Mouse (Mus musculus) brown adipose tissue, adult 24 weeks (tissue): ENCODE results near the gene Tescl. TPM values are rescaled to one million over a fixed set of nuclear protein-coding genes. Genes with fewer than 3 reads are reported as not detected.

Experiments used
- H3K27ac ChIP-seq: fragments of 200-500 bp; replicated peaks from 2 replicates; pipeline ENCODE4 v1.5.1; 2012; ENCODE audit warnings: low read depth, mild to moderate bottlenecking, low read length
- H3K4me1 ChIP-seq: fragments of 200-500 bp; 2 replicates; pipeline ENCODE4 v1.6.1; 2012; ENCODE audit warnings: low read length, mixed read lengths; ENCODE audit not compliant: control insufficient read depth, insufficient read depth, insufficient read length
- H3K4me3 ChIP-seq: fragments of 200-500 bp; 2 replicates; pipeline ENCODE4 v1.5.1; 2012; ENCODE audit warnings: low read depth, mild to moderate bottlenecking, low read length, moderate library complexity; ENCODE audit not compliant: insufficient read depth
- polyA plus RNA-seq: library from polyadenylated mRNA; stranded (reverse); fragments of >200 nt; gene quantifications from 2 replicates; pipeline ENCODE4 v1.2.4, GENCODE M21; 2012; ENCODE audit not compliant: missing spikeins, insufficient read depth, insufficient read length

The Tescl gene
- polyA plus RNA-seq, 1 experiment: not detected

DNA sequence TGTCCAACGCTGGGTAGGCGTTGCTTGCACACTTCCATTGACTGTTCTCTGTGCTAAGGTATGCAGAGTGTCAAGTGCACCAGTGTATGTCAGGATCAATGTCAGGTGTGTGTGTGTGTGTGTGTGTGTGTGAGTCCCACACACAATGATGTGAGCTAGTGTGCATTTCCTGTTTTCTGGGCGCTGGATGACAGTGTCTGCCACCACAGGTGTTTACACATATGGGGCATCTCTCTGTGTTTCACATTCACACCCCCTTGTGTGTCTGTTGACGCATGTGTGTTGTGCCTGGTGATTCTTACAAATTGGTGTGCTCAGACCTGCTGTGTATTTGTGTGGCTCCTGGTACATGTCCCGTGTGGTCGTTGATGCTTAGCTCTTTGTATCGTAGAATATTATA is 35.2 kb upstream of the Tescl start:
- H3K4me3 ChIP-seq: no peak overlapping the region
- H3K4me1 ChIP-seq: peaks cover 24% of the 10 kb centered on the region
- H3K27ac ChIP-seq: no peak overlapping the region

DNA sequence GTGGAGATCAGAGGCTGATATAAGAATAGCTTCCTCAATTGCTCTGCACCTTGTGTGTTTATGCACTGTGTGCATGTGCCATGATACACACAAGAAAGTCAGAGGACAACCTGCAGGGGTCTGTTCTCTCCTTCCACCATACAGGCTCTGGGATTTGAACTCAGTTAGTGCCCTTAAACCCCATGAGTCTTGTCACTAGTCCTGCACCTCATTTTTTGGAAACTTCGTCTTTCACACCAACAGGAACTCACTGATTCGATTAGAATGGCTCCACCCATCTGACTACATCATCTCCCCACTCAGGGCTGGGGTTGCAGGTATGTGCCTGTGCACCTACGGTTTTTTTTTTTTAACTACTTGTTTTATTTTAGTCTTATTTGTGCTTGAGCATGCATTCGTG is 34.5 kb upstream of the Tescl start:
- Histone ChIP-seq H3K27ac (no peak overlapping the region), H3K4me3 (no peak overlapping the region), H3K4me1 (peaks cover 21% of the 10 kb centered on the region)

DNA sequence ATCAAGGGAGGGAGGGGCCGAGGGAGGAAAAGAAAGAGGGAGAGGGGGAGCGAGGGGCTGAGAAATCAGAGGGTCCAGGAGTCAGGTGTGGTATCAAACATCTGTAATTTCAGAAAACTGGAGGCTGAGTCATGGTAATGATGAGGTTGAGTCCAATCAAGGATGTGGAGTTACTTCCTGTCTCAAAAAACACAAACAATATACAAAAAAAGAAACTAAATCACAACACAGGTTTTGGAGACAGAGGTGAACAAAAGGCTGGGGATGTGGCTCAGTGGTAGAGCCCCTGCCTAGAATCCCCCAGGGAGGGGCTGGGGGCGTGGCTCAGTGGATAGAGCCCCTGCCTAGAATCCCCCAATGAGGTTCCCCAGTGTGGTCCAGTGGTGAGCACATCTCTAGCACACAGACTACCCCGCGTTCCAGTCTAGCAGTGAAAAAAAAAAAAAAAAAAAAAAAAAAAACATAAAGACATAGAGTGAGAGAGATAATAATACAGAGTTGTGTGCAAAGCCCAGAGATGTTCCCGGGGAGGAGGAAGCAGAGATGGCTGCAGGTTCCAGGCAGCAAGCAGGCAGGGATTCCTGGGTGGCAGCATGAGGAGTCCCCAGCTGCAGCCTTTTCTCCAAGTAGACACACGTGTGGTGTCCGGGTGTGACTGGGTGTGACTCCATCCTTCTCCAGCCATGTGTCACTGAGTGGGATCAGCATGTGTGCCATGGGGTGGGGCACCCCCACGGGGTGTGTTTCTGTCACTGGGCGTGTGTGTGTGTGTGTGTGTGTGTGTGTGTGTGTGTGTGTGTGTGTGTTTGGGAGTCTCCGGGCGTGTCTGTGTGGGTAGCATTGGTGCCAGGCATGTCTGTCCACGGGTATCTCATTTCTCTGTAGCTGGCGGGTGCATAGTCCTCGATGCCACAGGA is 33.2 kb upstream of the Tescl start:
- H3K4me1 ChIP-seq: peaks cover 12% of the 10 kb centered on the region
- peak overlapping the region; percentile 75 for H3K27ac ChIP-seq
- no peak overlapping the region for H3K4me3 ChIP-seq

DNA sequence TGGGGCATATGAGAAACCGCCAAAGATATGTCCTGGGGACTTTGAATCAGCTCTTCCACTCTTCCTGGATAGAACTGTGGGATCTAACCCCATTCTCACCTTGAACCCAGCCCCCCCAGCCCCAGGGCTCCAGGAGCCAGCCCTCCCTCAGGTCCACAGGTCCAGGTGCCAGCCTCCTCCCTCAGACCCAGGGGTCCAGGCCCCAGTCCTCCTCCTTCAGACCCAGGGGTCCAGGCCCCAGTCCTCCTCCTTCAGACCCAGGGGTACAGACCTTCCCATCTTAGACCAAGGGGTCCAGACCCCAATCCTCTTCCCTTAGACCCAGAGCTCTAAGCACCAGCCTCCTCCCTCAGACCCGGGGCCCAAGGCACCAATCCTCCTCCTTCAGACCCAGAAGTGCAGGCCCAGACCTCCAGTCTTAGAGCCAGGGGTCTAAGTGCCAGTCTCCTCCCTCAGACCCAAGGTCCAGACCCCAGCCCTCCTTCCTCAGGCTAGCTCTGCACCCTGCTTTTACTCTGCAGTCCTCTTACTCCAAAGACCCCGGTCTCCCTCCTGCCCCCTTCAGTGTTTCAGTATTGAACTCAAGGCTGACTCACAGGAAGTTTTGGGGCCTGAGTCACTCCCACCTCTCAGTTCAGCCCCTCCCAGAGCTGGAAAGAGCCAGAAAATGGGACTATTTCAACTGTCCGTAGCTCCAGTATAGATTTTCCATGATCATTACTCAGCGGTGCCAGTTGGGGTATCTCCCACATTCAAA is 31.7 kb upstream of the Tescl start:
- H3K4me1 ChIP-seq: peaks cover 12% of the 10 kb centered on the region
- H3K4me3 ChIP-seq: peak overlapping the region; percentile 1; the same call in 1 of the 2 replicates
- H3K27ac ChIP-seq: peak overlapping the region; percentile 39

DNA sequence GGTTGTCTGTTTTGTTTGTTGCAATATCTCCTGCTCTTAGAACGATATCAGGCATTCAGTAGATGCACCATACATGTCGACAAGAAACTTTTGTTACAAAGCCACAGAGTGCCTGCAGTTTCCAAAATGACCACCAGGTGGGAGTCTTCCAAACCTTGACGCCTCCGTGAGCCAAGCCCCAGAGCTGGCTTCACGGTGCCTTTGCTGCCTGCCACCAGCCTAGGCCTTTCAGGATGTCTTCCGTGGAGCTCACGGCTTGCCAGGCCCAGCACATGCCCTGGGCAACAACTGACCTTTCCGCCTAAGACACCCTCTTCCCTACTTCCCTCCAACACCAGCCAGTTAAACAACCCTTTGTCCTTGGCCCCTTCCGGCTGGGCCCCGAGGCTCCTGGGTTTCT is 31.1 kb upstream of the Tescl start:
- Histone ChIP-seq H3K4me3 (no peak overlapping the region), H3K4me1 (peaks cover 12% of the 10 kb centered on the region), H3K27ac (no peak overlapping the region)

DNA sequence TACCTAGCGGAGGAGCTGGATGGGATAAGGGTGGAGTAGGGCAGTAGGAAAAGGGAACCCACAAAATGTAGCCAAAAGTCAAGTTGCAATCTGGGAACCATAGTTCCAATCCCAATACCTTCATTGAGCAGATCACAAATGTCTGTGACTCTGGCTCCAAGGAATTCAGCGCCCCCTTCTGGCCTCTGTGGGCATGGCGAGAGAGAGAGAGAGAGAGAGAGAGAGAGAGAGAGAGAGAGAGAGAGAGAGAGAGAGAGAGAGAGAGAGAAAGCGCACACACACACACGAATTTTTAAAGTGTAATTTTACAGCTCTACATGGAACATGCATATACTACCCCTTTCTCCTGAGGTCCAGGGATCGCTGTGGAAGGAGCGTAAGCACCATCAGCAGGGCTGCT is 29.5 kb upstream of the Tescl start:
- Histone ChIP-seq H3K27ac (no peak overlapping the region), H3K4me1 (peaks cover 12% of the 10 kb centered on the region), H3K4me3 (no peak overlapping the region)

DNA sequence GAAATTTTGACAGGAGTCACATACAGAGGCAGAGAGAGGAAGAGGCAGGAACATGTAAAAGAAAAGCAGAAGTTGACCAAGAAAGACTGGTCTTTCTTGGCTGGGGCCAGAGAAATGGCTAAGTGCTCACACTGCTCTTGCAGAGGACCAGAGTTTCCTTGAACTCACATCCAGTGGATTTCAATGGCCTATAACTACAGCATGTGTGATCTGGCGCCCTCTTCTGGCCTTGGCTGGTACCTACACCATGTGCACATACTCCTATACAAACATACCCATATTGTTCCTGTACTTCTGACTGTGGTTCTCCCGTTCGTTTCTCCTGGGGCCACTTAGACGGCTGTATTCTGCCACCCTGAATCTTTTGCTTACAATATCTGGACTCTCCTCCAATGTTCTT is 27.3 kb upstream of the Tescl start:
- no peak overlapping the region for H3K27ac ChIP-seq
- peaks cover 3% of the 10 kb centered on the region; the same call in 1 of the 2 replicates for H3K4me1 ChIP-seq
- H3K4me3 ChIP-seq: no peak overlapping the region

DNA sequence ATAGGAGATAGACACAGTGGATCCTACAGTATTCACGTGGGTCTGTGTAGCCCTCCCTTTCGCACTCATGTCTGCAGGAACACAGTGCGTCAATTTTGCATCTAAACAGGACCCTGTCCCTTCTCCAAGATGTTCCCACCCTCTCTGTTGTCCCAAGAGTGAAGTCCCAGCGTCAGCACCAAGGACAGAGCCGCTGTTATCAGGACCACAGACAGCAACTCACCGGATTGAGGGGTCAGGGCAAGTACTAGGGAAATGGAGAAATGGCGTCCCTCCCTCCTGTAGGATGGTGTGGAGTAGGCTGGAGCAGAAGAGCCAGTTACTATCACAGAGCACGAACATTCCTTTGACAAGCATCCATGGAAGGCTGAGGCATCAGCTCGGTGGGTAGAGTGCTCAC is 25.5 kb upstream of the Tescl start:
- Histone ChIP-seq H3K4me3 (no peak overlapping the region), H3K4me1 (no peaks in the 10 kb centered on the region), H3K27ac (no peak overlapping the region)

DNA sequence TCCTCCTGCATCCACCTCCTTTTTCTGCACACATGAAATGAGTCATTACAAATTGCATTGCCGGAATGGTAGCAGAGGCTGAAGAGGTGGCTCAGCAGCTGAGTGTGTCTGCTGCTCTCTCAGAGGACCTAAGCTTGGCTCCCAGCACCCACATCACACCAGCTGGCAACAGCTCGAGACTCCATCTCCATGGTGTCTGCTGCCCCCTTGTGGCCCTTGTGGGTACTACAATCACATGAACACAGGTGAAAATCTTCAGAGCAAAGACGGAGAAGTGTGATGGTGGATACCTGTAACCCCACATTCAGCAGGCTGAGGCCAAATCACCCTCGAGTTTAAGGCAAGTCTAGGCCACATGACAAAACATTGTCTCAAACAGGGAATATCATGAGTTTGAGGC is 24.2 kb upstream of the Tescl start:
- Histone ChIP-seq H3K4me3 (no peak overlapping the region), H3K4me1 (no peaks in the 10 kb centered on the region), H3K27ac (no peak overlapping the region)

DNA sequence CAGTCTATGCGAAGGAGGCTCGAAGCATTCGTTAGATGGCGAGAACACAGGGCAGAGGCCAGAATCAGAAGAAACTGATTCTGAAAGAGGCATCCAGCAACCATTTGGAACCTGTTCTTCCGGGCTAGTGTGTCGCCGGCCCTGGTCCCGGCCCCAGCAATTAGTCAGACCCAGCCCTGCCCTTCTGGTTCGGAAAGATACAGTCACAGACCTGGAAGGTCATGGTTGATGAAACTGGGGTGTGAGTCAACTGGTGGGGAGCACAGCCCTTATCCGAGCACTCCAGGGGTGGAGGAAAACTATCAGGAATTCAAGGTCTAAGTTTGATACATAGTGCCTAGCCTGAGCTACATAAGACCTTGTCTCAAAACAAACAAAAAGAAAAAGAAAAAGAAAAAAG is 22.3 kb upstream of the Tescl start:
- Histone ChIP-seq H3K4me3 (no peak overlapping the region), H3K27ac (no peak overlapping the region), H3K4me1 (no peaks in the 10 kb centered on the region)

DNA sequence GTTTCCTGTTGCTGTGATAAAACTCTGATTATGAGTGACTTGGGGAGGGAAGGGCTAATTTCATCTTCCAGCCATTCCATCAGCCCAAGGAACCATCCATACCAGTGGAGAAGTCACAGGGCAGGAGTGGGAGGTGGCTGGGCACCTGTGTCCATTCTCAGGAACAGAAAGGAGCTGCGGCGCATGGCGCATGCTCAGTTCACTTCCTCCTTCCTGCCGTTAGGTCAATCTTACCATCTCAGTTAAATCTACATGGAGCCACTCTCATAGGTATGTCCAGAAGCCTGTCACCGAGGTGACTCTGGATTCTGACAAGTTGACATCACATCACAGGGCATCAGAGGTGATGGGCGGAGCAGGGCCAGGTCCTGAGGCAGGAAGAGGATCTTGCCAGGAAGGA is 21.9 kb upstream of the Tescl start:
- H3K4me1 ChIP-seq: no peaks in the 10 kb centered on the region
- H3K27ac ChIP-seq: no peak overlapping the region
- H3K4me3 ChIP-seq: no peak overlapping the region

DNA sequence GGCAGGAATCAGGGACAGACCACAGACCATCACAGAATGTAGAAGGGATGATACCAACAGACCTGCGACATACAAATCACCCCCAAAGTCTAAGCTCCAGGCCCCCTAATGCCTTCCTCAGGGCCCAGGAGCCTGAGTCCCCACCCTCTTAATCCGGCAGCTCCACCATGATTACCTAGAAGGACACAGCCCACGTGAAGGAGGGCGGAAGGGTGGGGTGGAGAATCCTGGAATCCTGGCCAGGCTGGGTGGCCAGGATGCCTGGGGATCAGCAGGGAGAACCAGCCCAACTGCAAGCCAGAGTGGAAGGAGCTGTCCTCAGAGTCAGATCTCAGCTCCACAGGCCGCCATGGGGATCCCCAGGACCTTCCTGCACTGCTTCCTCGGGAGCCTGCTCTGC is 15.2 kb upstream of the Tescl start, which contains the start of gene Lypd5:
Gene Lypd5 (plus strand): TSS at position 301 of the 400 bp plus-strand sequence.
- Histone ChIP-seq H3K4me1 (no peaks in the 10 kb centered on the region), H3K4me3 (no peak within 1 kb of the TSS), H3K27ac (no peak within 1 kb of the TSS)

DNA sequence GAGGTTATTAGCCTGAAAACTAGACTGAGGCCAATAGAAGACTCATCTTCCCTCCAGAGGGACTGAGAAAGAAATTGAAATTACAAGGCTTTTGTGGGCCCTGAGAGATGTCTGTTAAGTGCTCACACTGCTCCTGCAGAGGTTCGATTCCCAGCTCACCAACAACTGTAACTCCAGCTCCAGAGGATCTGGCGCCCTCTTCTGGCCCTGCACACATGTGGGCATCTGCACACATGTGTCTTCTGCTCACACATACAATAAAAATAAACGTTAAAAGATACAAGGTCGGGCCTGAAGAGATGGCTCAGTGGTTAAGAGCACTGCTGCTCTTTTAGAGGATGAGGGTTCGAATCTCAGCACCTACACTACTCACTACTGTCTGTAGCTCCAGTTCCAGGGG is 12.7 kb upstream of the Tescl start:
- Histone ChIP-seq H3K4me1 (no peaks in the 10 kb centered on the region), H3K4me3 (no peak overlapping the region), H3K27ac (no peak overlapping the region)

DNA sequence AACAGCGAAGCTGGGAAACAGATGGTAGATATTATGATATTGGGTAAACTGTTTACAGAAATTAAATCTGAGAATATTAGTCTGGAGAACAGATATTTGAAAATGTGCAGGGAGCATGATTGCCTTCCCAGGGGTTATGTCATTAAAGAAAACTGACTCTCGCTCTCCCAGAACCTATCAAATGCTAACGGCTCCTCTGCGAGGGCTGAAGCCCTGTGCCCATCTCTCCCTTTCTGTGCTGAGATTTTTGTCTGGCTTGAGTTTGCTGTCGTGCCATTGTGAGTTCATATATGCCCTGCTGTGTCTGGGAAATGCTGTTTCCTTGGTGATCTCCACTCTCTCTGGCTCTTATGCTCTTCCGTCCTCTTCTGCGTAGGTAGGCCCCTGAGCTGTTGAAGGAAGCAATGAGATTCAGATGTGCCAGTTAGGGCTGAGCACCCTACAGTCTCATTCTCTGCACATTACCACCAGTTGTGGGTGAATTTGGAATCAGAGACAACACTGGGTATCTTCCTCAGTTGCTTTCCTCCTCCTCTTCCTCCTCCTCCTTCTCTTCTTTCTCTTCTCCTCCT is 10.1 kb upstream of the Tescl start:
- Histone ChIP-seq H3K4me3 (no peak overlapping the region), H3K27ac (no peak overlapping the region), H3K4me1 (no peaks in the 10 kb centered on the region)

DNA sequence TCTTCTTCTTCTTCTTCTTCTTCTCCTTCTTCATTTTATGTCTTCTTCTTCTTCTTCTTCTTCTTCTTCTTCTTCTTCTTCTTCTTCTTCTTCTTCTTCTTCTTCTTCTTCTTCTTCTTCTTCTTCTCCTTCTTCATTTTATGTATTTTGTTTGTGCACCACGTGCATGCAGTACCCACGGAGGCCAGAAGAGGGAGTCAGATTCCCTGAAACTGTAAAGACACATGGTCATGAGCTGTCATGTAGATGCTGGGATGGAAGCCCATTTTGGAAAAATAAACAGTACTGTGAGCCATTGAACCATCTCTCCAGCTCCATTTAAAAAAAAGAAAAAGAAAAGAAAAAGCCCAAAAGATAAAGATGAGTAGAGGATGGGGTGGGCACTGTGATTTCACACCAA is 4.5 kb upstream of the Tescl start:
- no peaks in the 10 kb centered on the region for H3K4me1 ChIP-seq
- no peak overlapping the region for H3K27ac ChIP-seq
- H3K4me3 ChIP-seq: no peak overlapping the region
